Mouse (Mus musculus) heart, adult 9 months (tissue): ENCODE measurements around the gene Gm17581.

Experiments
- DNase-seq, 2 experiments: peaks; one replicate each; pipeline ENCODE4 v3.0.0; 2022; ENCODE audit warnings: low spot score in 2 of 2

Gene Gm17581

GRCm38 (mm10) chr2:155691336-155691722 is 44.3 kb downstream of the Gm17581 start:
- DNase-seq = no peak

- no peak for DNase-seq
These were observed 46.5 kb downstream of the Gm17581 start for GRCm38 (mm10) chr2:155689211-155689610.

GRCm38 (mm10) chr2:155687746-155688145 is 47.9 kb downstream of the Gm17581 start:
- DNase-seq = no peak

- DNase-seq = no peak
These were observed 49.1 kb downstream of the Gm17581 start for GRCm38 (mm10) chr2:155686572-155686971.
